Mouse (Mus musculus): ENCODE measurements around the gene Vegfd.
A peak's percentile ranks its signal among the peaks of the same experiment; 100 is the strongest.

Vegfd gene

GRCm38 (mm10) chrX:164419955-164420354 is 46.8 kb downstream of the Vegfd start:
- no peak for DNase-seq (ENCODE audit: low spot score)

- DNase-seq (ENCODE audit: low spot score), result no peak
These were observed 47.3 kb downstream of the Vegfd start for GRCm38 (mm10) chrX:164420518-164420917.

- DNase-seq (ENCODE audit: low spot score), result no peak
These were observed 51.6 kb downstream of the Vegfd start for GRCm38 (mm10) chrX:164424821-164425220.

GRCm38 (mm10) chrX:164427295-164427694 is 54.1 kb downstream of the Vegfd start:
- no peak for DNase-seq (ENCODE audit: low spot score)

GRCm38 (mm10) chrX:164428224-164428623 is 55.0 kb downstream of the Vegfd start:
- DNase-seq (ENCODE audit: low spot score), result no peak

- no peak for DNase-seq (ENCODE audit: low spot score)
These were observed 57.4 kb downstream of the Vegfd start for GRCm38 (mm10) chrX:164430621-164431020.

- no peak for DNase-seq (ENCODE audit: low spot score)
These were observed 58.0 kb downstream of the Vegfd start for GRCm38 (mm10) chrX:164431133-164431532.

- DNase-seq (ENCODE audit: low spot score), result no peak
These were observed 58.4 kb downstream of the Vegfd start for GRCm38 (mm10) chrX:164431541-164431940.

GRCm38 (mm10) chrX:164432682-164433081 is 59.5 kb downstream of the Vegfd start:
- DNase-seq (ENCODE audit: low spot score), result no peak

GRCm38 (mm10) chrX:164436709-164437108 is 63.5 kb downstream of the Vegfd start, which contains the start of gene Asb11:
Asb11 (plus strand) TSS chrX:164436994.
- DNase-seq (ENCODE audit: low spot score), result no peak

GRCm38 (mm10) chrX:164439462-164439861 is 66.3 kb downstream of the Vegfd start:
- DNase-seq (ENCODE audit: low spot score), result no peak

- DNase-seq (ENCODE audit: low spot score), result no peak
These were observed 67.0 kb downstream of the Vegfd start for GRCm38 (mm10) chrX:164440140-164440539.

- no peak for DNase-seq (ENCODE audit: low spot score)
These were observed 67.5 kb downstream of the Vegfd start for GRCm38 (mm10) chrX:164440703-164441102.

- no peak for DNase-seq (ENCODE audit: low spot score)
These were observed 68.1 kb downstream of the Vegfd start for GRCm38 (mm10) chrX:164441306-164441705.

GRCm38 (mm10) chrX:164445601-164446000 is 72.4 kb downstream of the Vegfd start:
- no peak for DNase-seq (ENCODE audit: low spot score)

- DNase-seq (ENCODE audit: low spot score), result peak; percentile 39
These were observed 73.0 kb downstream of the Vegfd start for GRCm38 (mm10) chrX:164446106-164446551.

GRCm38 (mm10) chrX:164446835-164447681 is 73.9 kb downstream of the Vegfd start:
- DNase-seq (ENCODE audit: low spot score), result no peak

GRCm38 (mm10) chrX:164447682-164448071 is 74.5 kb downstream of the Vegfd start:
- no peak for DNase-seq (ENCODE audit: low spot score)

- DNase-seq (ENCODE audit: low spot score), result peak; percentile 42
These were observed 76.0 kb downstream of the Vegfd start for GRCm38 (mm10) chrX:164449201-164449600.
